Mouse (Mus musculus): ENCODE data around the gene Sipa1l3.

The Sipa1l3 gene

GRCm38 (mm10) chr7:29368004-29368320 lies 150.5 kb downstream of the Sipa1l3 start:
- DNase-seq, result no peak

- DNase-seq, result no peak
Observed at GRCm38 (mm10) chr7:29367166-29368003, 151.1 kb downstream of the Sipa1l3 start.

- peak; percentile 9 for DNase-seq
Observed at GRCm38 (mm10) chr7:29364052-29364451, 154.4 kb downstream of the Sipa1l3 start.

GRCm38 (mm10) chr7:29361497-29361896 lies 156.9 kb downstream of the Sipa1l3 start:
- no peak for DNase-seq

- no peak for DNase-seq
Observed at GRCm38 (mm10) chr7:29355406-29355805, 163.0 kb downstream of the Sipa1l3 start.

DNA sequence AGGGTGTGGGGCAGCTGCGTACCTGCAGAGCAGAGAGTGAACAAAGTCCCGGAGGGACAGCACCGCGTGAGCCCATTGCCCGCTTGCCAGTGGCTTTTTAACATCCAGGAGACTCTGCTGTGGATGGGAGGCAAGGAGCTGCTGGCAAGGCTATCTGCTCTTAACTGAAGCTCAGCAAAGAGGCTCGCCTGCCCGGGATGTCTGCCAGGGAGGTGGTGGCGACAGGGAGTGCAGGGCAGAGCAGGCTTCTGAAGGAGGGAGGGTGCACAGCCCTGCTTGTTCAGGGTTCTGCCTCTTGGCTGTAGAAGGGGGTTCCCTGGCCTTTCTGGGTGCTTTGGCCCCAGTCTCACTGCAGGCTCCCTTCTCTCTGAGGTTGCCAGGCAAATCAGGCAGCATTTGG lies 164.3 kb downstream of the Sipa1l3 start:
- DNase-seq, result no peak

GRCm38 (mm10) chr7:29352246-29352645 lies 166.2 kb downstream of the Sipa1l3 start:
- DNase-seq, result no peak

DNA sequence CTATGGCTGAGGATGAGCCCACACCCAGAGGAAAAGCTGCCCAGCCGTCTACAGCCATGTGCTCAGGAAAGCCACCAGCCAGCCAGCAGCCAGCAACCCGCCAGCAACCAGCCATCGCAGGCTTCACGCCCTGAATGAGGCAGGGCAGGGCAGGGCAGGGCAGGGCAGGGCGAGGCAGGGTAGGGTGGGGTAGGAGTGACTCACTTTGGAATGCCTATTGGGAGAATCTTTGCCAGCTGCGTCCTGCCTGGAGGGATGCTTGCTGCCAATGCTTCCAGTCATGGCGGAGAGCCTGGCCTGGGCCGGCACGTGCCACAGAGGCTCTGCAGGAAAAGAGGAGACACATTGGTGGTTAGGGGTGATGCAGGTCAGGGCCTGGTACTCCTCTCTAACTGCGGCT lies 168.0 kb downstream of the Sipa1l3 start:
- DNase-seq, result no peak

DNA sequence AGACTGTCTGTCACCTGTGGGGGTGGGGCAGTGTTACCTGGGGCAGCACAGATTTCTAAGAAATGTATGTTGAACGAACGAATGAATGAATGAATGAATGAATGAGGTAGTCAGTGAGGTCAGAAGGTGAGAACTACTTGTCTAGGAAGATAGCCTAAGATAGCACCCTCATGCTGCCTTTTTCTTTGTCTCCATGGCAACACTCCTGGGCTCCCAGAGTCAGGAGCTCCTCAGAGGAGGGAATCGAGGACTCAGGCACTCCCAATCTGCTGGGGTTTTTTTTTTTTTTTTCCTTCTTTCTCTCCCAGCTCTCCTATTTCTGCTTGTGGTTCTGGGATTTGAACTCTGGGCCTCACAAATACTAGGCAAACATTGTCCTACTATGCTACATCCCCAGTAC lies 172.2 kb downstream of the Sipa1l3 start:
- DNase-seq, result no peak

- DNase-seq, result no peak
Observed at GRCm38 (mm10) chr7:29345534-29345933, 172.9 kb downstream of the Sipa1l3 start.

- no peak for DNase-seq
Observed at GRCm38 (mm10) chr7:29343746-29344145, 174.7 kb downstream of the Sipa1l3 start.

DNA sequence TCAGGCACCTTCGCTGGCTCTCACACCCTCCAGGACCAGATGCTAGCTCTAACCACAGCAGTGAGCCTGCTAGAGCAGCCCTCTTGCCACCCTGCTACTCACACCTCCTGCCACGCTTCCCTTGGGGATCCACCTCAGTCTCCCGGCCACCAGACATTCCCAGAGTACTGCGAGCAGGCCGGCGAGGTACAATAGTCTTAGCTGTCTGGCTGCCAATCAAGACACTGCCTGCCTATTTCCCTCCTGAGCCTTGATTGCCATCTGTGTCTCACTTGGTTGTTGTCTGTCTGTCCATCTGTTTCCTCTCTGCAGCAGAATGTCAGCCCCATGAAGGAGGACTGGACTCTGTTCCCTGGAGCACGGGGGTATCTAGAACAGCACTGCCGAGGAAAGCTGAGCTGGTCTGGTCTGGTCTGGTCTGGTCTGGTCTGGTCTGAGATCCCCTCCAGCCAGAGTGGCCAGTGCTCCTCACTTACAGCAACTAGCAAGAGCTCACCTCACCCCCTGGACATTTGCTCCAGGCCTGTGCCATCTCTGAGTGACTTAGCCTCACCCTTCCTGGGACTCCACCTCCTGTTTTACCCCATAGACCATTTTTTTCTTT lies 175.8 kb downstream of the Sipa1l3 start:
- no peak for DNase-seq

- DNase-seq, result no peak
Observed at GRCm38 (mm10) chr7:29341722-29342121, 176.7 kb downstream of the Sipa1l3 start.

DNA sequence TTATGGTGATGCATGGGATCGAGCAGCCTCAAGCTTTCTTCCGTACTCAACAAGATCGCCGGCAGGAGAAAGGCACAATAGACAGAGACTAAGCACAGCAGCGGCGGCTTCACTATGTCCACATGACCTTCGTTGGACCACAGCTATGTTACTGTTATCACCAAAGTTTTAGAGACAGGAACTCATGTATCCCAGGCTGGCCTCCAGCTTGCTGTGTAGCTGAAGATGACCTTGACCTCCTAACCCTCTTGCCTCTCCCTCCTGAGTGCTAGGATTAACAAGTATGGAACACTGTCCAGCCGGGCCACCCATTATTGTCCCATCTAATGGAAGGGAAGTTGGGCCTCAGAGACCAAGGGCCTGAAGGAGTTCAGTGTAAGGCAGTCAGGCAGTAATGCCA lies 177.6 kb downstream of the Sipa1l3 start:
- no peak for DNase-seq

DNA sequence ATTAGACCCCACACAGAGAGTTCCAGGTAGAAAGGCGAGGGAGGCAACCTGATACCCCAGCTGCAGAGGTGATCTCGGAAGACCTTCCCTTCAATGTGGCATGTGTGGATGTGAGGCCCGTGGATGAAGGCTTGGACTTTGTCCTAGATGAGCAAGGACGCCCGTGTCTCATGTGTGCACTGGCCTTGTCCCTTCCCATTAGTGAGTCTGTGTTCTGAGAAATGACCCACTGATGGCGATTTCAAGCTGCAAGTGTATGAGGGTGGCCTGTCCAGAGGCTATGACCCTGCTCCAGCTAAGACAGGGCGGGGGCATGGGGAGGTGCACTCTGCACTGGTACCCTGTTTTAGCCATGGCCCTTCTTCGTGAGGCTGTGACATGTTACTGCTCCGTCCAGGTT lies 178.2 kb downstream of the Sipa1l3 start:
- DNase-seq, result no peak

DNA sequence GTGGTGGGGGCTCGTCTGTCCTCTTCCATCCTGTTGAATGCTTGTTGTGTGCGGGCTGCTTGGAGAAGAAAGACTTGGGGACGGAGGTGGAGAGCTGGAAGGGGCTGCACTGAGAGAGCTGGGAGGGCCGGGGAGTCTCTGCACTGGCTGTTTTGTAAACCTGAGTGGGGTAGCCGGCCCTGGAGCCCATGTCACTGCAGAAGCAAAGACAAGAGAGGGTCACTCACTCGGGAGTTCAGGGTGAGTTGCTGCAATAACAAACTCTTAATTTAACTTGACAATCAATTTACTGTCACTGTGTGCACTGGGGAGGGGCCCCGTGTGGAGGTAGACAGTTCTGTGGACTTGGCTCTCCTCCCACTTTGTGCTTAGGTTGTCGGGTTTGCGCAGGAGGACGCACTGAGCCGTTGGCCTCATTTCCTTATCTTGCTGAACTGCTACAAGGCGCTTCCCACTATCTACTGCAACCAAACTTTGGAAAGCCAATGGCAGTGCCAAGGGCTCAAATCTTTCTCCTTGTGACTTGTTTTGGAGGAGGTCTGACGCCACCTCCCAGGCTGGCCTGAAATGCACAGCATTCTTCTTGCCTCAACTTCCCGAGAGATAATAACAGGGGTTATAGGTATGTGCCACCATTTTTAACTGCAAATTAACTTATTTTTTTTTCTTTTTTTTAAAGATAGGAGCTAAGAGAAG lies 179.3 kb downstream of the Sipa1l3 start:
- no peak for DNase-seq

- DNase-seq, result peak; percentile 53
Observed at GRCm38 (mm10) chr7:29338351-29338919, 180.0 kb downstream of the Sipa1l3 start.

- no peak for DNase-seq
Observed at GRCm38 (mm10) chr7:29337766-29338165, 180.7 kb downstream of the Sipa1l3 start.

- DNase-seq, result no peak
Observed at GRCm38 (mm10) chr7:29336795-29337319, 181.6 kb downstream of the Sipa1l3 start.

DNA sequence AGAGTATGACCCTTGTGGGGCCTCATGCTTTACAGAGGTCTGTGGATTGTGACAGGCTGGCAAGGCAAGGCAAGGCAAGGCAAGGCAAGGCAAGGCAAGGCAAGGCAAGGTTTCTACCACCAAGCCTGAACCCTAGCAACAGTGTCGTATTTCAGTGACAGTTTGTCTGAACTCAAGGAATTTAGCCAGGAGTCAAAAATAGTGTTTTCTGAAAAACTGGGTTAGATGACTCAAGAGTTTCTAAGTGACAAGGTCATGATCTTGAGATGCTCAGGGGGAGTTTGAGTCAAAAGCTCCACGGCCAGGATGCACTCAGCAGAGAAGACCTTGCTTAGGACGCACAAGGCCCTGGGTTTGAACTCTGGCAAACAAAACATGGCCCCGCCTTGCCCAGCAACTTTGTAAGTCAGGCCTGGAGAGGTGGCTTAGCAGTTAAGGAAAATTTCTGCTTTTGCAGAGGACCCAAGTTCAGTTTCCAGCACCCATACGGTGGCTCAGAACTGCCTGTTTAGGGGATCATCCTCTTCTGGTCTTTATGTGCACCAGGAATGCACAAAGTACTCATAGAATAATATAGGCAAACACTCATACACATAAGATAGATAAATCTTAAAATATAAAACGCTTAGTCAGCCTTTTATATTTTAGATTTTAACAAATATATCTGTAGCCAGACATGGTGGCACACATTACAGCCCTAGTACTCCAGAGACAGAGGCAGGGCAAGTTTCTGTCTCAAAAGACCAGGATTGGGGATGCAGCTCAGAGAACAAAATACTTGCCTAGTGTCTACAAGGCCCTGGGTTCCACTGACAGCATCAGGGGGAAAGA lies 182.4 kb downstream of the Sipa1l3 start:
- DNase-seq, result no peak

GRCm38 (mm10) chr7:29335276-29335675 lies 183.2 kb downstream of the Sipa1l3 start:
- DNase-seq, result no peak

- DNase-seq, result no peak
Observed at GRCm38 (mm10) chr7:29334156-29334555, 184.3 kb downstream of the Sipa1l3 start.

GRCm38 (mm10) chr7:29328984-29329383 lies 189.5 kb downstream of the Sipa1l3 start:
- no peak for DNase-seq

All from kidney, adult 18-20 months (tissue).